Mouse (Mus musculus): ENCODE measurements around the gene Edc3. TPM values are rescaled to one million over a fixed set of nuclear protein-coding genes. Genes with fewer than 3 reads are reported as not detected.
"Not testable (repeated sequence)": the region's sequence is repeated elsewhere in the genome, so short reads cannot be mapped to it uniquely, and the experiment has no call there.

Edc3 gene
- polyA plus RNA-seq, 1 experiment, result not detected

- WGBS, result 92% methylated on average over 2 of the region's 2 CpGs
These were observed 14.2 kb upstream of the Edc3 start for GRCm38 (mm10) chr9:57694108-57694507.

GRCm38 (mm10) chr9:57696380-57697285 is 11.7 kb upstream of the Edc3 start:
- TF ChIP-seq CTCF (IDR thresholded peaks at IDR 0.05; ENCODE audit: insufficient read depth, low read depth, low read length), result no peak
- TF ChIP-seq POLR2A (IDR thresholded peaks at IDR 0.05; ENCODE audit: insufficient read depth, low read depth, low read length), result no peak
- WGBS, result 2% methylated on average over 42 of the region's 42 CpGs
- Histone ChIP-seq H3K4me3 (ENCODE audit: insufficient read depth, low read depth, low read length) (peak overlapping the region; percentile 52), H3K27ac (ENCODE audit: insufficient read depth, low read depth, low read length) (no peak overlapping the region), H3K4me1 (ENCODE audit: control insufficient read depth, insufficient read depth, low read length) (peaks cover 11% of the 10 kb centered on the region)

More at GRCm38 (mm10) chr9:57694108-57694507, 14.2 kb upstream of the Edc3 start:
- Histone ChIP-seq H3K27ac (ENCODE audit: insufficient read depth, low read depth, low read length) (no peak overlapping the region), H3K4me3 (ENCODE audit: insufficient read depth, low read depth, low read length) (no peak overlapping the region), H3K4me1 (ENCODE audit: control insufficient read depth, insufficient read depth, low read length) (peaks cover 11% of the 10 kb centered on the region)
- TF ChIP-seq POLR2A (IDR thresholded peaks at IDR 0.05; ENCODE audit: insufficient read depth, low read depth, low read length) (no peak), CTCF (IDR thresholded peaks at IDR 0.05; ENCODE audit: insufficient read depth, low read depth, low read length) (no peak)

- 38% methylated on average over 4 of the region's 4 CpGs for WGBS
- TF ChIP-seq POLR2A (IDR thresholded peaks at IDR 0.05; ENCODE audit: insufficient read depth, low read depth, low read length) (no peak), CTCF (IDR thresholded peaks at IDR 0.05; ENCODE audit: insufficient read depth, low read depth, low read length) (no peak)
- peaks cover 11% of the 10 kb centered on the region for H3K4me1 ChIP-seq (ENCODE audit: control insufficient read depth, insufficient read depth, low read length)
- H3K4me3 ChIP-seq (ENCODE audit: insufficient read depth, low read depth, low read length), result no peak overlapping the region
- H3K27ac ChIP-seq (ENCODE audit: insufficient read depth, low read depth, low read length), result no peak overlapping the region
These were observed 11.0 kb upstream of the Edc3 start for GRCm38 (mm10) chr9:57697380-57697779.

- WGBS, result 68% methylated on average over 1 of the region's 1 CpGs
- Histone ChIP-seq H3K4me1 (ENCODE audit: control insufficient read depth, insufficient read depth, low read length) (peaks cover 11% of the 10 kb centered on the region), H3K27ac (ENCODE audit: insufficient read depth, low read depth, low read length) (no peak overlapping the region), H3K4me3 (ENCODE audit: insufficient read depth, low read depth, low read length) (no peak overlapping the region)
- TF ChIP-seq CTCF (IDR thresholded peaks at IDR 0.05; ENCODE audit: insufficient read depth, low read depth, low read length) (no peak), POLR2A (IDR thresholded peaks at IDR 0.05; ENCODE audit: insufficient read depth, low read depth, low read length) (no peak)
These were observed 9.7 kb upstream of the Edc3 start for GRCm38 (mm10) chr9:57698466-57699150.

GRCm38 (mm10) chr9:57706496-57706895 is 1.8 kb upstream of the Edc3 start:
- Histone ChIP-seq H3K4me3 (ENCODE audit: insufficient read depth, low read depth, low read length) (no peak overlapping the region), H3K4me1 (ENCODE audit: control insufficient read depth, insufficient read depth, low read length) (peaks cover 4% of the 10 kb centered on the region), H3K27ac (ENCODE audit: insufficient read depth, low read depth, low read length) (no peak overlapping the region)
- WGBS, result 92% methylated on average over 3 of the region's 3 CpGs
- TF ChIP-seq POLR2A (IDR thresholded peaks at IDR 0.05; ENCODE audit: insufficient read depth, low read depth, low read length) (no peak), CTCF (IDR thresholded peaks at IDR 0.05; ENCODE audit: insufficient read depth, low read depth, low read length) (no peak)

- TF ChIP-seq POLR2A (IDR thresholded peaks at IDR 0.05; ENCODE audit: insufficient read depth, low read depth, low read length) (no peak), CTCF (IDR thresholded peaks at IDR 0.05; ENCODE audit: insufficient read depth, low read depth, low read length) (no peak)
- H3K27ac ChIP-seq (ENCODE audit: insufficient read depth, low read depth, low read length), result peak overlapping the region; percentile 94
- WGBS, result 1% methylated on average over 39 of the region's 39 CpGs
- H3K4me1 ChIP-seq (ENCODE audit: control insufficient read depth, insufficient read depth, low read length), result peaks cover 4% of the 10 kb centered on the region
- peak overlapping the region; percentile 98 for H3K4me3 ChIP-seq (ENCODE audit: insufficient read depth, low read depth, low read length)
These were observed 457 bp downstream of the Edc3 start for GRCm38 (mm10) chr9:57708720-57709274.

GRCm38 (mm10) chr9:57710214-57710613 is 1.9 kb downstream of the Edc3 start:
- H3K4me1 ChIP-seq (ENCODE audit: control insufficient read depth, insufficient read depth, low read length); H3K4me3 ChIP-seq (ENCODE audit: insufficient read depth, low read depth, low read length); H3K27ac ChIP-seq (ENCODE audit: insufficient read depth, low read depth, low read length): not testable (repeated sequence)
- 72% methylated on average over 5 of the region's 5 CpGs for WGBS

- no peak for TF ChIP-seq POLR2A (IDR thresholded peaks at IDR 0.05; ENCODE audit: insufficient read depth, low read depth, low read length)
- TF ChIP-seq CTCF (IDR thresholded peaks at IDR 0.05; ENCODE audit: insufficient read depth, low read depth, low read length), result no peak
- 80% methylated on average over 2 of the region's 2 CpGs for WGBS
- Histone ChIP-seq H3K4me1 (ENCODE audit: control insufficient read depth, insufficient read depth, low read length) (peaks cover 4% of the 10 kb centered on the region), H3K4me3 (ENCODE audit: insufficient read depth, low read depth, low read length) (no peak overlapping the region), H3K27ac (ENCODE audit: insufficient read depth, low read depth, low read length) (no peak overlapping the region)
These were observed 3.9 kb downstream of the Edc3 start for GRCm38 (mm10) chr9:57712194-57712593.

GRCm38 (mm10) chr9:57718408-57718807 is 10.1 kb downstream of the Edc3 start:
- no peak overlapping the region for H3K27ac ChIP-seq (ENCODE audit: insufficient read depth, low read depth, low read length)
- H3K4me3 ChIP-seq (ENCODE audit: insufficient read depth, low read depth, low read length), result no peak overlapping the region
- WGBS, result 48% methylated on average over 7 of the region's 7 CpGs
- H3K4me1 ChIP-seq (ENCODE audit: control insufficient read depth, insufficient read depth, low read length), result peaks cover 5% of the 10 kb centered on the region
- TF ChIP-seq CTCF (IDR thresholded peaks at IDR 0.05; ENCODE audit: insufficient read depth, low read depth, low read length) (no peak), POLR2A (IDR thresholded peaks at IDR 0.05; ENCODE audit: insufficient read depth, low read depth, low read length) (no peak)
